Mouse (Mus musculus) heart, adult 11 months (tissue): ENCODE measurements around the gene Chac2.
"Not testable (repeated sequence)": the region's sequence is repeated elsewhere in the genome, so short reads cannot be mapped to it uniquely, and the experiment has no call there.

Experiments
- DNase-seq: peaks from one replicate; pipeline ENCODE4 v3.0.0; 2022

Gene Chac2

DNA sequence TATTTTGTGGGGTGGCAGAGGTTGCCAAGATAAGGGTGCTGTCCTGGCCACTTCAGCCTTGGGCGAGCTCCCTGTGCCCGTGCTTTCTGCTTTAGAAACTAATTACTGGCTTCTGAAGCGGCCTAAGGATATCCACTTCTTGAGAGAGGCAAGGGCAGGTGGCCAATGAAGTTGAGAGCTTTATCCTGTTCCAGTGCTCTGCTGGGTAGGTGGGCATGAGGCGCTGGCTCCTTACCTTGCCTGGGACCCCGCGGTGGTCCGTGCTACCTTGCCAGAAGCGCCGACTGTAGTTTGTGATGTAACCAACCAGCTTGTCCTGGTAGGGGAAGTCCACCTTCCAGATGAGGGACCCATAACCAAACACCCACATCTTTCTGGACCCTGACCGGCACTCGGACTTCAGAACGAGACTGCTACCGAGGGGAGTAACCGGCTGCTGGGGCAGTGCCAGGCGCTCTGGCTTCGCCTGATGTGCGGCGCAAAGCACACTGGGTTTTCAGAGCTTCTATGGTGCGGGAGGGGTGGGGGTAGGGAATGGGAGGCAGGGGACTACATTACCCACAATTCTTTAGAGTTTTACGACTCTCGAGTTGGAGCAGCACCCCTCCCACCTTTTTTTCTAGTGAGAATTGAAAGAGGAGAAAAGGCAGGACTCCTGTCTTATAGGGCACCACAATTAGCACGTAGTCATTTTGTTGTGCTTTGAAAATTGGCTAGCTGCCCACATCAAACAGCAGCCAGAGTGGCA, at the start of gene Chac2:
TSS of gene Chac2 (minus strand) at position 474 of the 748 bp plus-strand sequence.
- DNase-seq = peak; percentile 99

DNA sequence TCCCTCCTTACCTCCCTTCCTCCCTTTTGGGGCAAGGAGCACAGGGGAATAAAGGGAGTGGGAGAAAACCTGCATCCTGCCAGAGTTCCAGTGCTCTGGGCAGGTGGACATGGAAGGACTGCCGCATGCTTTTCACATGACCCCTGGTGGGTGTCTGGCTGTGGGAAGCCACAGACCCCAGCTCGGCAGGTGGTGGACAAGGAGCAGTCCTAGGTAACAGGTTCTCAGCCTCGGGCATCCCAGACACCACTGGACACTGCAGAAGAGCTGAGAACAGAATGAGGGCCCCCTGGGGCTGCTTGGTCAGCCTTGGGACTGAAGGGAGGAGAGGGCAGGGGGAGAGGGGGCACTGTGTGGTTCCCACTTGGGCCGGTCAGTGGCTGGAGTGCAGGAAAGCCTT, 48.8 kb upstream of the Chac2 start:
- peak; percentile 79 for DNase-seq

DNA sequence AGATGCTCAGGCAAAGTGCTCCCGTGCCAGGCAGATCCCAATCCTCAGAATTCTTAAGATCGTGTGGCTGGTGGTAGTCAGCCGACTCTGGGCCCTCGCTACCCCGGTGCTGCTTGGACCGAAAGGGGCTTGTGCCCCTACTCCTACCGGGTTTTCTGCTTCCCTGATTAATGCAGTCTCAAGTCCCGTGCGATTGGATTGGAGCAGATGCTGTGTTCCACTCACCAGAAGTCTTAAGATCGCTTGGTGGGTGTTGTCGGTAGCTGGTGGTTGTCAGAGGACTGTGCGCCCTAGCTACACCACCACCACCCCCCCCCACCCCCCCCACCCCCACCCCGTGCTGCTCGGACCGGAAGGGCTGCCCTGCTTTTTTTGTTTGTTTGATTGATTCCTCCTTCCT, 31.3 kb upstream of the Chac2 start:
- not testable (repeated sequence) for DNase-seq

DNA sequence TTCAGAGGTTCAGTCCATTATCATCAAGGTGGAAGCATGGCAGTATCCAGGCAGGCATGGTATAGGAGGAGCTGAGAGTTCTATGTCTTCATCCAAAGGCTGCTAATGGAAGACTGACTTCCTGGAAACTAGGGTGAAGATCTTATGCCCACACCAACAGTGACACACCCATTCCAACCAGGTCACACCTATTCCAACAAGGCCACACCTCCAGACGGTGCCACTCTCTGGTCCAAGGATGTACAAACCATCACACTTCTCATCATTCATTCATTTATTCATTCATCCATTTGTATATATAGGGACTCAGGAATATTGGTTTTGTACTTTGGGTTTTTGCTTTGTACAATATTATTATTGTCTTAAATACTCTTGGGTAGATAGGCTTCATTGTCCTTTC, 23.5 kb upstream of the Chac2 start:
- not testable (repeated sequence) for DNase-seq

GRCm38 (mm10) chr11:31001169-31001908, 15.2 kb upstream of the Chac2 start:
- no peak for DNase-seq

GRCm38 (mm10) chr11:31000028-31000427, 13.9 kb upstream of the Chac2 start:
- no peak for DNase-seq

- DNase-seq = no peak
Observed at GRCm38 (mm10) chr11:30998704-30999103, 12.6 kb upstream of the Chac2 start.

GRCm38 (mm10) chr11:30998199-30998598, 12.0 kb upstream of the Chac2 start:
- DNase-seq = no peak

DNA sequence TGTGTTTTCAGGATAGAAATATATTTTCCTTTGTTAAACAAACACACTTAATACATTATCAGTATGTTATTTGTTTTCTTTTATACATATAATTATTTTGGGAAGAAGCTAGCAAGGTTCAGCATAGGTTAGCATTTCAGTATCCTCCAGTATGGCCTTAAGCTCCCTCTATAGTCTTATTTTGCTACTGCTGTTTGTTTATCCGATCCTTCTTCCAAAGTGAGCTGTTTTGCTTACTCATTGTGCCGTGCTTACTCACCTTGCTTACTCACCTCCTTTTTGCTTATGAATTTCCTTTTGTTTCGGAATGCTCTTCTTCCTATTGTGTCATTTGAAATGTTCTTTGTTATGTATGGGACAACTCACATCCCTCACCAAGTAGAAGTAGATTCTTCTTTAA, 10.5 kb upstream of the Chac2 start:
- no peak for DNase-seq

DNA sequence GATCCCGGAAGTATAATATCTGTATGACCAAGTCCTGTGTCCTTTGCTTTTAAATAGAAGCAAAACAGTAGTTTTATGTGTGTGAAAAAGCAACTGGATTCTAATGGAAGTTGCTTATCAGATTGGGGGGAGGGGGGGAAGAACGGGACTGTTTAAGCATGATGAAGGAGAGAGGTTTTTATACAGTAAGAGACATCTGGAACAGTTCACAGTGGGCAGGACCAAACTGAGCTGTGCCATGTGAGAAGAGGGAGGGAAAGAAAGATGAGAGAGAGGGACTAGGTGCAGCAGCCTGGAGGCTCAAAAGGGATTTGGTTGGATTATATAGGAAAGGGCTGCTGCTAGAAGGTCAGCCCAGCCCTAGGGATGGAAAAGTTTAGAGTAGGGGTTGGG, 471 bp upstream of the Chac2 start:
- no peak for DNase-seq

DNA sequence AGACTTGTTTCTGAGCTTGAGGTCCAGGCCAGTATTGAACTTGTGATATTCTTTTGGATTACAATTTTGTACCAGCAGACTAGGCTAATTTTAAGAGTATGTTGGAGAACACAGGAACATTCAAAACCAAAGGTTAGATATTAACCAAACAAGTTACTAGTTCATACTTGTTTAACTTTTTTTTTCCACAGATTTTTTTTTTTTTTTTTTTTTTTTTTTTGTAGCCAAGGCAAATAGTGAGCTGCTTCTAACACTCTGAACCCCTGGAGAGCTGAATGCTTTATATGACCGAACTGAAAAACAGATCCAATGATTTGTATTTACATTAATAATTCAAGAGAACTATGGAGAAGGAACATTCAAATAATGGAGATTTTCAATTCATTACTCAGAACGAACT, 913 bp downstream of the Chac2 start:
- DNase-seq = no peak

DNA sequence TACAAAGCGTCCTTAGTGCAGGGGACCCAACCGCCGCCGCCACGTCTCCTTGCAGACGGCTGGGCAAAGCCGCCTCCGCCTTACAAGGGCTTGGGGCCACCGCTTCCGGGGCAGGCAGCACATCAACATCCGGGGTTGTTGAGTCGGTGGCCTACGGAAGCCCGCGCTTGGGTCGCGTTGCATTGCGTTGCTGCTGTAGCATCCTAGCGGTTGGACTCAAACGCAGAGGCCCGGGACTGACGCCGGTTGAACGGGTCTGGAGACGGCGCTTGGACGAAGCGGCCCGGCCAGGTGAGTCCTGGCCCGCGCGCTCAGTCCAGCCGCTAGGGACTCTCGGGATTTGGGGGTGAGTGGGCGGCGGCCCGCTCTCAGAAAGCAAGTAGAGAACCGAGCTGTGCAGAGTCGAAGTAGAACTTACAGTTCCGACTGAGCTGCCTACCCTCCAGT, 31.8 kb downstream of the Chac2 start, which contains the start of gene Erlec1:
TSS of gene Erlec1 (minus strand) at position 57 of the 447 bp plus-strand sequence.
- DNase-seq = peak; percentile 99

DNA sequence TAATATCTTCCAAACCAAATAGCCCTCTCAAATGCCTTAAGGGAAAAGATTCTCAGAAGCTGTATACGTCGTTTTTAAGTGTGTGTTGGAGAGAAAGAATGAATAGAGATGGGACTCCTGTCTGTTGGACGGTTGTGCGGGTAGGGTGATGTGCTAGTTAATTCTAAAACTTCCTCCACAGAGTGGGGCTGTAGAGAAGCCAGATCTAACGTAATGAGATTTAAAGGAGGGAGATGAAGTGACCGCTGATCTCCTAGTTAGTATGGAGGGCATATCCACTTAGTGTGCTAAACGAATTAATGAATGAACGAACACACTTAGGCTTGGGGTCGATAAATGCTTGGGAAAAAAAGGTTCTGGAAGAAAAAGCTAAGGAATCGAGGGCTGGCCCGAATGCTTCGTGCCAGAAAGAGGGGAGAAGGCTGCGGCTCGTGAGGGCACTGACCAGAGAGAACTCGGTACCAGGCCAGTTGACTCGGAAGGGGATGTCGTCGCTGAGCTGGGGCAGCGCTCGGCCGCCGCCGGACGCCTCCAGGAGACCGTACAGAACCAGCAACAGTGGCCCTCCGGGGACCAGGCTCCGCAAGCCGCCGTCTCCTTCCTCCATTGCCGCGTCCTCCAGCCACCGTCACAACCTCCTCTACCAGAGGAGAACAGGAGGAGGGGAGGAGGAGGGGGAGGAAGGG, 32.5 kb downstream of the Chac2 start:
- DNase-seq = peak; percentile 95

DNA sequence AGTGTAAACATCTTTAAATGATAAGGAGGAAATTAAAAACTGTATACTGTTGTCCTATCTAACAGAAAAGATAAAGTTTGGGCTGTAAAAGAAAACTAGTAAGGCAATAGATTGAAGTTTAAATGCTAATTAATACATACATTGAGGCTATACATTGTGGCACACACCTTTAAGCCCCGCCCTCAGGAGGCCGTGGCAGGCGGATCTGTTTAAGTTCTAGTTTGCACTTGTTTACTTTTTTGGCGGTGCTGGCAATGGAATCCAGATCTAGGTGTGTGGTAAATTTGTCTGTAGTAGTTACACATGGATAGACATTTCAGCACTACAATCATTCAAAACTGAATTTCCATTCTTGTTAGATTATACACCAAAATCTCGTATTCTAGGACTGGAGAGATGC, 33.3 kb downstream of the Chac2 start:
- DNase-seq = no peak

DNA sequence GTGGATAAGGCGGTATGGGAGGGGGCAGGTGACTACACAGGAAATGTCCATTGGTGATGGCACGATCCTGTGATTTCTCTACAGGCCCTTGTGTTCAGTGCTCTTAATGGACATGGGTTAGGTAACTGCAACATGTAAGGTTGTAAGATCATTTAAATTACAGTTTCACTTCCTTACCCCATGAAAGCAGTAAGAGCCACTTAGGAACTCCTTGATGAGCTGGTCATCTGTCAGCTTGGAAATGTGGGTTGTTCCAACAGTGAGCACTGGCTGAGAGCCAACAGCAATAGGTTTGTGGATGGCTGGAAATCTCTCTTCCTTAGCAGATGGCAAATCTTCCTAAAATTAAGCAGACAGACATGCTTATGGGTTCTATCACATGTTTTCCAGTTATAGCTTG, 42.6 kb downstream of the Chac2 start:
- no peak for DNase-seq

GRCm38 (mm10) chr11:30928498-30928897, 57.7 kb downstream of the Chac2 start:
- no peak for DNase-seq

GRCm38 (mm10) chr11:30928079-30928478, 58.1 kb downstream of the Chac2 start:
- no peak for DNase-seq
